Mouse (Mus musculus) cortical plate, adult 2 months (tissue): ENCODE measurements around the gene Ghdc. TPM values are rescaled to one million over a fixed set of nuclear protein-coding genes. Genes with fewer than 3 reads are reported as not detected.

Source experiments
- H3K27ac ChIP-seq: fragments of 200-500 bp; 2 replicates; pipeline ENCODE4 v1.5.1; 2012; ENCODE audit warnings: low read length, control low read depth, inconsistent platforms; ENCODE audit not compliant: insufficient read depth
- H3K4me1 ChIP-seq: fragments of 200-500 bp; 2 replicates; pipeline ENCODE4 v1.6.1; 2011; ENCODE audit warnings: low read length; ENCODE audit not compliant: control insufficient read depth, insufficient read depth
- H3K4me3 ChIP-seq: fragments of 200-500 bp; 2 replicates; pipeline ENCODE4 v1.5.1; 2011; ENCODE audit warnings: mild to moderate bottlenecking, low read length, control low read depth; ENCODE audit not compliant: insufficient read depth
- CTCF ChIP-seq: fragments of 200-500 bp; IDR thresholded peaks from 2 replicates; pipeline ENCODE4 v1.5.1; 2011; ENCODE audit warnings: mild to moderate bottlenecking, control low read depth, low read length; ENCODE audit not compliant: insufficient read depth; ENCODE audit errors: extremely low read depth
- POLR2A ChIP-seq: fragments of 200-500 bp; IDR thresholded peaks from 2 replicates; pipeline ENCODE4 v1.6.1; 2011; ENCODE audit warnings: mild to moderate bottlenecking, low read length, control low read depth; ENCODE audit not compliant: insufficient read depth; ENCODE audit errors: extremely low read depth
- polyA plus RNA-seq: library from polyadenylated mRNA; depleted of rRNA; stranded (reverse); fragments of >200 nt; gene quantifications from 2 replicates; pipeline ENCODE4 v1.2.3, GENCODE M21; 2012

Gene Ghdc
- polyA plus RNA-seq, 1 experiment: 7.5 TPM

GRCm38 (mm10) chr11:100789702-100790101 lies 18.9 kb upstream of the Ghdc start:
- Histone ChIP-seq H3K27ac (no peak overlapping the region), H3K4me1 (no peaks in the 10 kb centered on the region), H3K4me3 (no peak overlapping the region)
- TF ChIP-seq POLR2A (no peak), CTCF (no peak)

GRCm38 (mm10) chr11:100785774-100786173 lies 15.0 kb upstream of the Ghdc start:
- no peak overlapping the region for H3K27ac ChIP-seq
- no peak overlapping the region for H3K4me3 ChIP-seq
- H3K4me1 ChIP-seq: no peaks in the 10 kb centered on the region
- TF ChIP-seq CTCF: no peak
- TF ChIP-seq POLR2A: no peak

- Histone ChIP-seq H3K27ac (no peak overlapping the region), H3K4me1 (no peaks in the 10 kb centered on the region), H3K4me3 (no peak overlapping the region)
- no peak for TF ChIP-seq CTCF
- TF ChIP-seq POLR2A: no peak
These were observed 13.5 kb upstream of the Ghdc start for GRCm38 (mm10) chr11:100784286-100784685.

- Histone ChIP-seq H3K4me1 (no peaks in the 10 kb centered on the region), H3K4me3 (no peak overlapping the region), H3K27ac (no peak overlapping the region)
- TF ChIP-seq POLR2A: no peak
- TF ChIP-seq CTCF: no peak
These were observed 11.8 kb upstream of the Ghdc start for GRCm38 (mm10) chr11:100782568-100782967.

GRCm38 (mm10) chr11:100781763-100782475 lies 11.2 kb upstream of the Ghdc start:
- Histone ChIP-seq H3K4me3 (no peak overlapping the region), H3K4me1 (no peaks in the 10 kb centered on the region), H3K27ac (no peak overlapping the region)
- no peak for TF ChIP-seq POLR2A
- TF ChIP-seq CTCF: no peak

GRCm38 (mm10) chr11:100780247-100780646 lies 9.5 kb upstream of the Ghdc start:
- no peak for TF ChIP-seq CTCF
- no peak for TF ChIP-seq POLR2A
- no peak overlapping the region for H3K27ac ChIP-seq
- no peak overlapping the region for H3K4me3 ChIP-seq
- H3K4me1 ChIP-seq: no peaks in the 10 kb centered on the region

GRCm38 (mm10) chr11:100778069-100778468 lies 7.3 kb upstream of the Ghdc start:
- TF ChIP-seq CTCF (no peak), POLR2A (no peak)
- H3K4me1 ChIP-seq: no peaks in the 10 kb centered on the region
- no peak overlapping the region for H3K27ac ChIP-seq
- H3K4me3 ChIP-seq: no peak overlapping the region

GRCm38 (mm10) chr11:100775921-100776320 lies 5.2 kb upstream of the Ghdc start:
- no peak overlapping the region for H3K4me3 ChIP-seq
- no peak overlapping the region for H3K27ac ChIP-seq
- no peak for TF ChIP-seq POLR2A
- TF ChIP-seq CTCF: no peak
- no peaks in the 10 kb centered on the region for H3K4me1 ChIP-seq

GRCm38 (mm10) chr11:100774261-100774660 lies 3.5 kb upstream of the Ghdc start:
- no peaks in the 10 kb centered on the region for H3K4me1 ChIP-seq
- TF ChIP-seq POLR2A: no peak
- no peak for TF ChIP-seq CTCF
- no peak overlapping the region for H3K4me3 ChIP-seq
- no peak overlapping the region for H3K27ac ChIP-seq

- TF ChIP-seq CTCF (no peak), POLR2A (no peak)
- no peaks in the 10 kb centered on the region for H3K4me1 ChIP-seq
- H3K4me3 ChIP-seq: peak overlapping the region; percentile 47
- no peak overlapping the region for H3K27ac ChIP-seq
These were observed 777 bp downstream of the Ghdc start for GRCm38 (mm10) chr11:100769980-100770379.
